Mouse (Mus musculus) ES-Bruce4 (cell line): Measurements from ENCODE around the gene Marveld3. TPM values are rescaled to one million over a fixed set of nuclear protein-coding genes. Genes with fewer than 3 reads are reported as not detected.

Source experiments
- H3K27ac ChIP-seq: 2 replicates; pipeline ENCODE4 v1.5.1; 2012; ENCODE audit warnings: low read length, inconsistent platforms; ENCODE audit not compliant: insufficient read depth
- H3K27me3 ChIP-seq: 2 replicates; pipeline ENCODE4 v1.6.1; 2012; ENCODE audit warnings: mild to moderate bottlenecking, low read length, inconsistent platforms; ENCODE audit not compliant: control insufficient read depth, poor library complexity, insufficient read depth, severe bottlenecking
- H3K36me3 ChIP-seq: 2 replicates; pipeline ENCODE4 v1.6.1; 2012; ENCODE audit warnings: inconsistent platforms, mild to moderate bottlenecking, low read length, moderate library complexity; ENCODE audit not compliant: control insufficient read depth, poor library complexity, insufficient read depth, severe bottlenecking
- H3K4me1 ChIP-seq: one replicate; pipeline ENCODE4 v1.8.1; 2011; ENCODE audit warnings: low read length; ENCODE audit not compliant: control insufficient read depth, insufficient read depth
- H3K4me3 ChIP-seq: 2 replicates; pipeline ENCODE4 v1.5.1; 2011; ENCODE audit warnings: low read depth, mild to moderate bottlenecking, low read length
- H3K9ac ChIP-seq: 2 replicates; pipeline ENCODE4 v1.6.1; 2012; ENCODE audit warnings: low read depth, mild to moderate bottlenecking, inconsistent platforms; ENCODE audit not compliant: poor library complexity, severe bottlenecking
- H3K9me3 ChIP-seq: replicated peaks from 2 replicates; pipeline ENCODE4 v1.6.1; 2012; ENCODE audit warnings: mild to moderate bottlenecking, low read length, inconsistent platforms; ENCODE audit not compliant: control insufficient read depth, poor library complexity, insufficient read depth, severe bottlenecking
- CTCF ChIP-seq: IDR thresholded peaks from one replicate; pipeline ENCODE4 v1.8.1; 2011; ENCODE audit warnings: low read depth, low read length
- EP300 ChIP-seq: IDR thresholded peaks from 2 replicates; pipeline ENCODE4 v1.6.1; 2011; ENCODE audit warnings: low read depth, low read length; ENCODE audit not compliant: insufficient read depth
- POLR2A ChIP-seq: IDR thresholded peaks from one replicate; pipeline ENCODE4 v1.8.1; 2011; ENCODE audit warnings: low read length; ENCODE audit not compliant: insufficient read depth
- polyA plus RNA-seq: library from polyadenylated mRNA; stranded (reverse); fragments of >200 nt; gene quantifications from 2 replicates; pipeline ENCODE4 v1.2.4, GENCODE M21; 2011; ENCODE audit warnings: low read depth; ENCODE audit not compliant: missing spikeins, insufficient read depth, insufficient read length

The Marveld3 gene
- 6.4 and 9.3 TPM in 2 replicates for polyA plus RNA-seq

- TF ChIP-seq POLR2A = no peak
- TF ChIP-seq CTCF = peak; percentile 91
- Histone ChIP-seq H3K36me3 (no peaks in the 10 kb centered on the region), H3K4me3 (peak within 1 kb of the TSS; percentile 68), H3K4me1 (no peaks in the 10 kb centered on the region), H3K27me3 (peaks cover 9% of the 10 kb centered on the region), H3K9me3 (no peaks in the 10 kb centered on the region), H3K9ac (peak within 1 kb of the TSS; percentile 62), H3K27ac (no peak within 1 kb of the TSS)
Measured at GRCm38 (mm10) chr8:109961693-109962367, at the start of gene Marveld3. Gene Marveld3 (minus strand): TSS chr8:109962203.

- no peaks in the 10 kb centered on the region for H3K9me3 ChIP-seq
- H3K27ac ChIP-seq = no peak overlapping the region
- H3K36me3 ChIP-seq = no peaks in the 10 kb centered on the region
- no peak overlapping the region for H3K9ac ChIP-seq
- no peak overlapping the region for H3K4me3 ChIP-seq
- H3K27me3 ChIP-seq = no peaks in the 10 kb centered on the region
- peaks cover 8% of the 10 kb centered on the region for H3K4me1 ChIP-seq
- TF ChIP-seq CTCF = peak; percentile 52
- TF ChIP-seq EP300 = no peak
Measured at GRCm38 (mm10) chr8:110010868-110011267, 48.9 kb upstream of the Marveld3 start.

GRCm38 (mm10) chr8:110008995-110009446 is 47.0 kb upstream of the Marveld3 start:
- no peaks in the 10 kb centered on the region for H3K36me3 ChIP-seq
- H3K27me3 ChIP-seq = no peaks in the 10 kb centered on the region
- peak overlapping the region; percentile 74 for H3K27ac ChIP-seq
- TF ChIP-seq EP300 (no peak), CTCF (no peak), POLR2A (no peak)
- no peaks in the 10 kb centered on the region for H3K9me3 ChIP-seq
- 0 out of 2 replicates have a peak overlapping the region, but pooled peaks have one; percentile 14 for H3K4me3 ChIP-seq
- H3K4me1 ChIP-seq = peaks cover 8% of the 10 kb centered on the region
- H3K9ac ChIP-seq = peak overlapping the region; percentile 88

- Histone ChIP-seq H3K27ac (peak overlapping the region; percentile 74), H3K9ac (peak overlapping the region; percentile 88), H3K4me1 (peaks cover 8% of the 10 kb centered on the region), H3K36me3 (no peaks in the 10 kb centered on the region), H3K27me3 (no peaks in the 10 kb centered on the region), H3K4me3 (peak overlapping the region; percentile 14; the same call in 1 of the 2 replicates), H3K9me3 (no peaks in the 10 kb centered on the region)
- no peak for TF ChIP-seq CTCF
- no peak for TF ChIP-seq EP300
- TF ChIP-seq POLR2A = no peak
Measured at GRCm38 (mm10) chr8:110008228-110008994, 46.4 kb upstream of the Marveld3 start.

GRCm38 (mm10) chr8:110006312-110007023 is 44.5 kb upstream of the Marveld3 start:
- Histone ChIP-seq H3K4me1 (peaks cover 8% of the 10 kb centered on the region), H3K4me3 (no peak overlapping the region)

GRCm38 (mm10) chr8:110004300-110004699 is 42.3 kb upstream of the Marveld3 start:
- Histone ChIP-seq H3K27me3 (no peaks in the 10 kb centered on the region), H3K9ac (no peak overlapping the region), H3K36me3 (no peaks in the 10 kb centered on the region), H3K4me1 (peaks cover 4% of the 10 kb centered on the region), H3K4me3 (no peak overlapping the region), H3K9me3 (no peaks in the 10 kb centered on the region), H3K27ac (no peak overlapping the region)
- TF ChIP-seq CTCF = no peak
- TF ChIP-seq EP300 = no peak
- no peak for TF ChIP-seq POLR2A

More at GRCm38 (mm10) chr8:110006312-110007023, 44.5 kb upstream of the Marveld3 start:
- Histone ChIP-seq H3K36me3 (no peaks in the 10 kb centered on the region), H3K9me3 (no peaks in the 10 kb centered on the region), H3K9ac (no peak overlapping the region), H3K27ac (no peak overlapping the region), H3K27me3 (no peaks in the 10 kb centered on the region)
- no peak for TF ChIP-seq EP300
- no peak for TF ChIP-seq POLR2A
- no peak for TF ChIP-seq CTCF
